Mouse (Mus musculus): ENCODE data around the gene Bet1l. TPM values are rescaled to one million over a fixed set of nuclear protein-coding genes. Genes with fewer than 3 reads are reported as not detected.
"Not testable (repeated sequence)": the region's sequence is repeated elsewhere in the genome, so short reads cannot be mapped to it uniquely, and the experiment has no call there.

Gene Bet1l
- polyA plus RNA-seq, 1 experiment from 2014 or later = 55.3 TPM

- no peak for ATAC-seq (ENCODE audit: insufficient number of reproducible peaks, insufficient read depth, low FRiP score, low read depth)
- peaks cover 55% of the 10 kb centered on the region for H3K36me3 ChIP-seq (ENCODE audit: control insufficient read depth, insufficient read depth, low read length)
- H3K4me2 ChIP-seq (replicated peaks; ENCODE audit: low read depth, low read length) = no peak overlapping the region
- no peaks in the 10 kb centered on the region for H3K9me3 ChIP-seq (ENCODE audit: control insufficient read depth, low read depth, low read length)
- H3K9ac ChIP-seq (replicated peaks; ENCODE audit: low read depth, low read length) = no peak overlapping the region
- WGBS = 97% methylated on average over 3 of the region's 3 CpGs
- H3K27me3 ChIP-seq (ENCODE audit: control insufficient read depth, insufficient read depth, low read length) = no peaks in the 10 kb centered on the region
- no peak overlapping the region for H3K4me3 ChIP-seq (ENCODE audit: low read depth, low read length)
- H3K27ac ChIP-seq (ENCODE audit: low read length) = no peak overlapping the region
- no peaks in the 10 kb centered on the region for H3K4me1 ChIP-seq (ENCODE audit: control insufficient read depth, insufficient read depth, low read length)
Measured at GRCm38 (mm10) chr7:140894611-140895010, 37.2 kb upstream of the Bet1l start.

DNA sequence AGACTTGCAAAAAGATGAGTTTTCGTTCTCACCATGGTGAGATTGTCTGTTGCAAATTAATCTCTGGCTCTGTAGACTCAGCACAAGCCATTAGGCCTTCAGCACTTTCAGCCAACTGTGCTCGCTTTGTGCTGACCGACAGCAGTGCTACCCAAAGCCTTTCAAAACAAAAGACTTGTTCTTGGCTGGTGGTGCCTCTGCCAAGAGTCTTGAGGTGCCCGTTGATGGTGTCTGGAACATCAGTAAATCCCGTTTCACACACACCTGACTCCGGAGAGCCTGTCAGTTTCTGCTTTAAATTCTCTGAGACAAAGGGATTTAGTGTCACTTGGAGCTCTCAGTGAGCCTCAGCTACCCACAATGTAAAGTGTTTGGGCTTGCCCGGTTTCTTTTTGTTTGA, 36.7 kb upstream of the Bet1l start:
- Histone ChIP-seq H3K27me3 (ENCODE audit: control insufficient read depth, insufficient read depth, low read length) (no peaks in the 10 kb centered on the region), H3K4me1 (ENCODE audit: control insufficient read depth, insufficient read depth, low read length) (no peaks in the 10 kb centered on the region), H3K4me2 (replicated peaks; ENCODE audit: low read depth, low read length) (no peak overlapping the region), H3K9me3 (ENCODE audit: control insufficient read depth, low read depth, low read length) (no peaks in the 10 kb centered on the region), H3K9ac (replicated peaks; ENCODE audit: low read depth, low read length) (no peak overlapping the region), H3K36me3 (ENCODE audit: control insufficient read depth, insufficient read depth, low read length) (peaks cover 58% of the 10 kb centered on the region), H3K4me3 (ENCODE audit: low read depth, low read length) (no peak overlapping the region), H3K27ac (ENCODE audit: low read length) (no peak overlapping the region)
- WGBS = 91% methylated on average over 7 of the region's 7 CpGs
- ATAC-seq (ENCODE audit: insufficient number of reproducible peaks, insufficient read depth, low FRiP score, low read depth) = no peak

DNA sequence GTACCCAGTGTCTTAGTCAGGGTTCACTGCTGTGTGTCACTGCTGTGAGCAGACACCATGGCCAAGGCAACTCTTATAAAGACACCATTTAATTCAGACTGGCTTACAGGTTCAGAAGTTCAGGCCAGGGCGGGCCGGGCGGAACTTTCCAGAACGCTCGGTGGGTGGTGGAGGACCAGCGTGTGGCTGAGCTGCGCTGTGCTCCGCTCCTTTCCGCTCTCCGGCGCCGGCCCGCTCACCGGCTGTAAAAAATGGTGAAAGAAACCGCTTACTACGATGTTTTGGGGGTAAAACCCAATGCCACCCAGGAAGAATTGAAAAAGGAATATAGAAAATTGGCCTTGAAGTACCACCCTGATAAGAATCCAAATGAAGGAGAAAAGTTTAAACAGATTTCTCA, 33.3 kb upstream of the Bet1l start:
- H3K27me3 ChIP-seq (ENCODE audit: control insufficient read depth, insufficient read depth, low read length); H3K9ac ChIP-seq (replicated peaks; ENCODE audit: low read depth, low read length); H3K27ac ChIP-seq (ENCODE audit: low read length); H3K9me3 ChIP-seq (ENCODE audit: control insufficient read depth, low read depth, low read length); H3K4me2 ChIP-seq (replicated peaks; ENCODE audit: low read depth, low read length); ATAC-seq (ENCODE audit: insufficient number of reproducible peaks, insufficient read depth, low FRiP score, low read depth); H3K4me3 ChIP-seq (ENCODE audit: low read depth, low read length); H3K4me1 ChIP-seq (ENCODE audit: control insufficient read depth, insufficient read depth, low read length): not testable (repeated sequence)
- peaks cover 51% of the 10 kb centered on the region for H3K36me3 ChIP-seq (ENCODE audit: control insufficient read depth, insufficient read depth, low read length)
- 97% methylated on average over 16 of the region's 16 CpGs for WGBS

GRCm38 (mm10) chr7:140882469-140882803, 25.1 kb upstream of the Bet1l start:
- H3K4me3 ChIP-seq (ENCODE audit: low read depth, low read length) = peak overlapping the region; percentile 79
- no peaks in the 10 kb centered on the region for H3K9me3 ChIP-seq (ENCODE audit: control insufficient read depth, low read depth, low read length)
- peak overlapping the region; percentile 85; the same call in 1 of the 2 replicates for H3K27ac ChIP-seq (ENCODE audit: low read length)
- H3K9ac ChIP-seq (replicated peaks; ENCODE audit: low read depth, low read length) = peak overlapping the region; percentile 51
- no peaks in the 10 kb centered on the region for H3K27me3 ChIP-seq (ENCODE audit: control insufficient read depth, insufficient read depth, low read length)
- H3K4me1 ChIP-seq (ENCODE audit: control insufficient read depth, insufficient read depth, low read length) = peaks cover 7% of the 10 kb centered on the region; the same call in 1 of the 2 replicates
- peak overlapping the region; percentile 59 for H3K4me2 ChIP-seq (replicated peaks; ENCODE audit: low read depth, low read length)
- 2% methylated on average over 12 of the region's 12 CpGs for WGBS
- peaks cover 11% of the 10 kb centered on the region; the same call in 1 of the 2 replicates for H3K36me3 ChIP-seq (ENCODE audit: control insufficient read depth, insufficient read depth, low read length)
- ATAC-seq (ENCODE audit: insufficient number of reproducible peaks, insufficient read depth, low FRiP score, low read depth) = peak; percentile 56

GRCm38 (mm10) chr7:140881696-140882468, 24.5 kb upstream of the Bet1l start, which contains the start of the genes Psmd13 and Sirt3:
Psmd13 (plus strand) TSS chr7:140881968.
Sirt3 (minus strand) TSS chr7:140882309.
- Histone ChIP-seq H3K4me2 (replicated peaks; ENCODE audit: low read depth, low read length) (peak within 1 kb of the TSS; percentile 59), H3K9ac (replicated peaks; ENCODE audit: low read depth, low read length) (peak within 1 kb of the TSS; percentile 66), H3K4me3 (ENCODE audit: low read depth, low read length) (peak within 1 kb of the TSS; percentile 79), H3K36me3 (ENCODE audit: control insufficient read depth, insufficient read depth, low read length) (peaks cover 7% of the 10 kb centered on the region; the same call in 1 of the 2 replicates), H3K27ac (ENCODE audit: low read length) (peak within 1 kb of the TSS; percentile 85), H3K9me3 (ENCODE audit: control insufficient read depth, low read depth, low read length) (no peaks in the 10 kb centered on the region), H3K27me3 (ENCODE audit: control insufficient read depth, insufficient read depth, low read length) (no peaks in the 10 kb centered on the region), H3K4me1 (ENCODE audit: control insufficient read depth, insufficient read depth, low read length) (peaks cover 7% of the 10 kb centered on the region; the same call in 1 of the 2 replicates)
- WGBS = under 1% methylated on average over 59 of the region's 59 CpGs
- ATAC-seq (ENCODE audit: insufficient number of reproducible peaks, insufficient read depth, low FRiP score, low read depth) = peak; percentile 95

- no peak for ATAC-seq (ENCODE audit: insufficient number of reproducible peaks, insufficient read depth, low FRiP score, low read depth)
- Histone ChIP-seq H3K27me3 (ENCODE audit: control insufficient read depth, insufficient read depth, low read length) (no peaks in the 10 kb centered on the region), H3K4me2 (replicated peaks; ENCODE audit: low read depth, low read length) (peak overlapping the region; percentile 59), H3K36me3 (ENCODE audit: control insufficient read depth, insufficient read depth, low read length) (peaks cover 4% of the 10 kb centered on the region; the same call in 1 of the 2 replicates), H3K4me3 (ENCODE audit: low read depth, low read length) (peak overlapping the region; percentile 79), H3K9me3 (ENCODE audit: control insufficient read depth, low read depth, low read length) (no peaks in the 10 kb centered on the region), H3K4me1 (ENCODE audit: control insufficient read depth, insufficient read depth, low read length) (peaks cover 7% of the 10 kb centered on the region; the same call in 1 of the 2 replicates), H3K9ac (replicated peaks; ENCODE audit: low read depth, low read length) (peak overlapping the region; percentile 19; the same call in 1 of the 2 replicates), H3K27ac (ENCODE audit: low read length) (no peak overlapping the region; the same call in 1 of the 2 replicates)
- 15% methylated on average over 8 of the region's 8 CpGs for WGBS
Measured at GRCm38 (mm10) chr7:140880865-140881515, 23.6 kb upstream of the Bet1l start.

GRCm38 (mm10) chr7:140880419-140880818, 23.0 kb upstream of the Bet1l start:
- Histone ChIP-seq H3K36me3 (ENCODE audit: control insufficient read depth, insufficient read depth, low read length) (peaks cover 9% of the 10 kb centered on the region; the same call in 1 of the 2 replicates), H3K27ac (ENCODE audit: low read length) (no peak overlapping the region), H3K4me2 (replicated peaks; ENCODE audit: low read depth, low read length) (peak overlapping the region; percentile 59; the same call in 1 of the 2 replicates), H3K27me3 (ENCODE audit: control insufficient read depth, insufficient read depth, low read length) (no peaks in the 10 kb centered on the region), H3K9me3 (ENCODE audit: control insufficient read depth, low read depth, low read length) (no peaks in the 10 kb centered on the region), H3K4me1 (ENCODE audit: control insufficient read depth, insufficient read depth, low read length) (peaks cover 7% of the 10 kb centered on the region; the same call in 1 of the 2 replicates), H3K4me3 (ENCODE audit: low read depth, low read length) (no peak overlapping the region), H3K9ac (replicated peaks; ENCODE audit: low read depth, low read length) (no peak overlapping the region)
- ATAC-seq (ENCODE audit: insufficient number of reproducible peaks, insufficient read depth, low FRiP score, low read depth) = no peak
- 73% methylated on average over 3 of the region's 3 CpGs for WGBS

DNA sequence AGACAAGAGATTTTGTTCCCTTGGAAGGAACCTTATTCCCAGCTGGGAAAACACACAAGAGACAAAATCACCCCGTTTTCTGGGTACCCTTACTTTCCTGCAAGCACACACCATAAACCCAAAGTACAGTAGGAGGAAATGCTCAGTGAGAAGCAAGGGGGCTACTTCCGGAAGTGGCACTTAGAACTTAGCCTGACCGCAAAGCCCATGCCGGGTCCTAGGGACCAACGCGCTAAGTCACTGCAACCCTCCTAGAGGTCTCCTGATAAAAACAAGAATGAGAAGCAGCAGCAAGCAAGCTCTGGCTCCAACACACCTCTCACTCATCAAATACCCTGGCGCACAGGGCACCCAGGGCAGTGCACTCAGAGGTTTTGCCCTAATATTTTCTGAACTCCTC, 22.0 kb upstream of the Bet1l start:
- H3K4me1 ChIP-seq (ENCODE audit: control insufficient read depth, insufficient read depth, low read length) = peaks cover 7% of the 10 kb centered on the region; the same call in 1 of the 2 replicates
- no peaks in the 10 kb centered on the region for H3K9me3 ChIP-seq (ENCODE audit: control insufficient read depth, low read depth, low read length)
- no peak overlapping the region for H3K4me2 ChIP-seq (replicated peaks; ENCODE audit: low read depth, low read length)
- no peak overlapping the region for H3K9ac ChIP-seq (replicated peaks; ENCODE audit: low read depth, low read length)
- H3K27me3 ChIP-seq (ENCODE audit: control insufficient read depth, insufficient read depth, low read length) = no peaks in the 10 kb centered on the region
- no peak for ATAC-seq (ENCODE audit: insufficient number of reproducible peaks, insufficient read depth, low FRiP score, low read depth)
- H3K27ac ChIP-seq (ENCODE audit: low read length) = no peak overlapping the region
- peaks cover 6% of the 10 kb centered on the region; the same call in 1 of the 2 replicates for H3K36me3 ChIP-seq (ENCODE audit: control insufficient read depth, insufficient read depth, low read length)
- no peak overlapping the region for H3K4me3 ChIP-seq (ENCODE audit: low read depth, low read length)
- WGBS = 89% methylated on average over 7 of the region's 7 CpGs

Measured in stomach, embryonic 14.5 days (tissue).